Mouse (Mus musculus) adrenal gland, adult 18-20 months (tissue): ENCODE data around the gene Sgsm1. TPM values are rescaled to one million over a fixed set of nuclear protein-coding genes. Genes with fewer than 3 reads are reported as not detected.
A peak's percentile ranks its signal among the peaks of the same experiment; 100 is the strongest.
"Not testable (repeated sequence)": the region's sequence is repeated elsewhere in the genome, so short reads cannot be mapped to it uniquely, and the experiment has no call there.

Experiments
- DNase-seq, 2 experiments: peaks; one replicate each; pipeline ENCODE4 v3.0.0; 2021 to 2022; ENCODE audit warnings: low spot score in 2 of 2
- long read RNA-seq, 2 experiments: library from polyadenylated mRNA; stranded (forward); transcript quantifications; one replicate each; pipeline ENCODE4 v2.0.0; 2021
- total RNA-seq, 2 experiments: library from RNA; stranded (reverse); gene quantifications; 1 replicate in 1 of 2; 2 replicates in 1 of 2; pipeline ENCODE4 v1.2.3; 2021

Gene Sgsm1
- total RNA-seq = 10 to 100 TPM in 1 of 2 experiments, 1 to 10 TPM in 1; 8.8 to 12.2 TPM
- long read RNA-seq, experiment 1, full-length matches to known transcripts = 5 of 9 reads
- long read RNA-seq, experiment 1, partial matches to known transcripts = 3 of 9 reads
- long read RNA-seq, experiment 1, other reads (novel, unspliced or antisense) = 1 of 9 reads
- long read RNA-seq, experiment 2, full-length matches to known transcripts = 1 of 5 reads
- long read RNA-seq, experiment 2, partial matches to known transcripts = 1 of 5 reads
- long read RNA-seq, experiment 2, other reads (novel, unspliced or antisense) = 3 of 5 reads

DNA sequence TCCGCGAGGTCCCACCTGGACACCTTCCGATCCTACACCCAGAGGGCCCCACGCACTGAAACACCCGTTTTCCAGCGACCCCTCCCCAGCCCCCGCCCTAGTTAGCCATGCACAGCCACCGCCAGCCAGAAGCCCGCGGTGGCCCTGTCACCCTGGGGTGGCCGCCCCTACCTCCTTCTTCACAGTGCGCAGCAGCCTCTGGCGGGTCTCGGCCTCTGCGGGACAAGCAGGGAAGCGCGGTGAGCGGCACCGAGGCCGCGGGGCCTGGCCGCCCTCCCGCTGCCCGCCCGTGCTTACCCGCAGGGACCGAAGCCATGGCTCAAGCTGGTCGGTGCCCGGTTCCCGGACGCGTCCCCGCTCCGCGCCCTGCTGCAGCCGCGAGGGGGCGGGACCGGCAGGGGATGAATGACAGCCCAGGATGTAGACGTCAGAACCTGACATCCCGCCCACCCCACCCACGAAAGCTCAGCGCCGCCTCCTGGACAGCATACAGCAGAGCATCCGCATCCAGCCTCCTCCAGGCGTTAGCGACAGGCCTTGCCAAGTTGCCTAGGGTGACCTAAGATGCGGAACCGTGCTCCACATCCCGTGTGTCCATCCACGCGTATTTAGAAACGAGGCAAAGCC is at the start of gene Sgsm1:
Gene Sgsm1, minus strand, starts transcription at position 410 of the 627 bp plus-strand sequence.
- DNase-seq = peak; percentile 52 to 53

- no peak for DNase-seq
Observed at GRCm38 (mm10) chr5:113358833-113359232, 48.2 kb upstream of the Sgsm1 start.

GRCm38 (mm10) chr5:113357656-113358055 is 47.1 kb upstream of the Sgsm1 start:
- no peak for DNase-seq

DNA sequence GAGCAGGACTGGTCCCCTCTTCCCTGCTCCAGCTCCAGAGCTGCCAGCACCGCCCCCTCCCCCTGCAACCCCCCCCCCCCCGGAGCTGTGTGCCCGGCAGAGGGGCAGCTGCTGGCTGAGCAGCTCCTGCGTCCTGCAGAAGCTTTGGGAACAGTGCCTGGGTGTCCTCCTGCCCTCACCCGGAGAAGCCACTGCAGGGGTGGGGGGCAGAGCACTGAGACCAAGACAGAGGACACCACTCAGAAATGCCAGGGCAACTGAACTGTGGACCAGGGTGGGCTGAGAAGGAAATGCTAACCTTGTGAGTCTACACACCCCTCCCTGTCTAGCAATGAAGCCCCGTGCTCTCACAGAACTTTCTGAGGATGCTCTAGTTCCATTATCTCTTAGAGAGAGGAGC is 46.6 kb upstream of the Sgsm1 start, which contains the start of gene Aym1:
Gene Aym1, plus strand, starts transcription at position 109 of the 400 bp plus-strand sequence.
- DNase-seq = no peak

- DNase-seq = no peak
Observed at GRCm38 (mm10) chr5:113354311-113354710, 43.7 kb upstream of the Sgsm1 start.

DNA sequence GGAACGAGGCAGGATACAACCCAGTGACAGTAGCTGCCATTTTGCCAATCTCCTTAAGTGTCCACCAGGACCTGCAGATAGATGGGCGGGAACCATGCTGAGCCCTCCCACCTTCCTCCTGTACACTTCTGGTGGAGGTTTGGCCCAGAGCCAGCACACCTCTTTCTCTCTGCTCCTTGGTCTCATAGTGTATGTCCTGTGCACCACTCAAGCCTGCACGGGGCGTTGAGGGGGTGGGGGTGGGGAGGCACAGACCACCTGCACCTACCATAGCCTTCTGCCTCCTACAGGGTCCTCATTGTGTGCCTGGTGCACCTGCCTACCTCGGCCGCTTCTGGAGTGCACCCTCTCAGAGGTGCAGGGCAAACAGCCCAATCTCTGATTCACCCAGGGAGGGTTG is 42.0 kb upstream of the Sgsm1 start:
- no peak for DNase-seq

- no peak for DNase-seq
Observed at GRCm38 (mm10) chr5:113351768-113352167, 41.2 kb upstream of the Sgsm1 start.

DNA sequence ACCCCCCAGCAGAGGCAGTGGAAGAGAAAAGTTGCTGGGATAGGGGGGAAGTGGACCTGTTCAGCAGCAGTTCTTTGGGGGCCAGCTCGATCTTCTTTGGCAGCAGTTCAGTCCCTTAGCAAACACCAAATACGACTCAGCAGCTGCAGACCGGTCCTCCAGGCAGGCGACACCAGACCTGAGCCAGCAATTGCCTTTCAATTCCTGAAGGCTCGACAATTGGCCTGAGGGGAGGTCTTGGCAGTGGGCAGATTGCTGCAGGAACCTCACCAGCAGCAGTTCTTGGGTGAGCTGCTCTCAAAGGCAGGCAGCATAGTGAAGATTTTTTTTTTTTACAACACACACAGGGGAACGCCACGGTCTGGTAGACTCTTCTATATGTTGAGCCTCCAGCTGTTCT is 39.2 kb upstream of the Sgsm1 start:
- DNase-seq = no peak

DNA sequence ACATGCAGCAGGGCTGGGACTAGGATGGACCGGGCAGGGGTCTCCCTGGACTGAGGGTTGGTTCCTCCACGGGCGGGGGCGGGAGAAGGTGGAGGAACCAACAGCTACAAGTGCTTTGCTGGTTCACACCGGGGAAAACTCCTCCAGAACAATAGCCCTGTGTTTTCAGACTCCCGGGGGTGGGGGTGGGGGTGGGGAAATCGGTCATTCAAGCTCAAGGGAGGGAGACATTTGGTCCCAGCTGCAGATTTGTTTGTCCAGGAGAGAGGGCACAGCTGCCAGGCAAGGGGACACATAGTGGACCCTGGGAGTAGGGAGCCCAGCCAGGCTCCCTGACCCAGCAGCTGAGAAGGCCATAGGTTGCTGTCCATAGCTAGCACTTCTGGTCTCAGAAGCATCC is 38.6 kb upstream of the Sgsm1 start:
- no peak for DNase-seq

DNA sequence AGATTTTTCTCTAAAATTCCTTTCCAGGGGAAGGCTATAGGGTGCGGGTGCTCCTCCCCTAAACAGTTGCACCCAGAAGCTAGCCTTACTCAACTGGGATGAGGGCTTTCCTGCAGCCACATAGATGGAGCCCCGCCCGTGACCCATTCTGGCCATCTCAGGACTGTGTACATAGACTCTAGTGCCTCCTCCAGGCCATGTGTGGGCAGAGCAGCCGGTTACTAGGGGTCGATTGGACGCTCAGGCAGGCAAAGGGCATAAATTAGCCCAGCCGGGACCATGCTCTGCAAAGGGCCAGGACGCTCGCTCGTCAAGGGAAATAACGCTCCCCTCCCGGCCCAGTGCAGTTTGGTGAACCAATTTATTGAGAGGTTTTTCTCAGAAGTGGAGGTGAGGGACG is 38.0 kb upstream of the Sgsm1 start:
- no peak for DNase-seq

DNA sequence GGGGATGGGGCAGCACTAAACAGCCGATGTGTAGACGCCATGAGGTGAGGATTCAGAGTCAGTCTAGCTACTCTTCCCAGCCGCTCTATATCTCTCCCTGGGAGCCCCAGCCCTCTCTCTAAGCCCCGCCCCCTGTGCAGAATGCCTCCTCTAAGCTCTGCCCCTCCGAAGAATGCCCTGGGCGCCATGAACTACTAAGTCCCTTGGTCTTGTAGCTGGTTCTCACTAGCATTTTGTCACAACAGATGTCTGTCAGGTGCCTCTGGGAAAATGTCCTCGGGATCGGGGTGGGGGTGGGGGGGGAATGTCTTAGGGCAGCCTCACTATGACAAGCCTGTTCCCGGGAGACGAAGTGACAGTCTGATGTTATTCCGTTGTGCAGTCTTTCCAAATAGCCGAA is 37.0 kb upstream of the Sgsm1 start:
- no peak for DNase-seq

DNA sequence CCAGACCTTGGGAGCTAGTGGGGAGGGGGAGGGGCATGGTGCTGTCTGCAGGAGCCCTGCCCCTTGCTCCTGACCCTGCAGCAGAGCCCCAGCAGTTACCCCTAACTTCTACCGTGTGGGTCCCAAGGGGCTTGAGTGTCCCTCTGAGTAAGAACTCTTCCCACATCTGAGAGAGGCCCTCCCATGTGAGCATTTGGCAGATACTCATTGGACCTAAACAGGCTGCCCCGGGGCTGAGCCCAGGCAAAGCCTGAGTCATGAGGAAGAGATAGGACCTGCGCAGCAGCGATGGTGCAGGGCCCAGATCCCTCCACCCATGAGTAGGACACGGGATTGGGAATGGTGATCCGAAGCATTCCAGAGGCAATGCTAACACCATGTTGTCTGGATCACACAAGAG is 36.1 kb upstream of the Sgsm1 start:
- DNase-seq = not testable (repeated sequence)

- DNase-seq = no peak
Observed at GRCm38 (mm10) chr5:113345781-113346180, 35.2 kb upstream of the Sgsm1 start.

DNA sequence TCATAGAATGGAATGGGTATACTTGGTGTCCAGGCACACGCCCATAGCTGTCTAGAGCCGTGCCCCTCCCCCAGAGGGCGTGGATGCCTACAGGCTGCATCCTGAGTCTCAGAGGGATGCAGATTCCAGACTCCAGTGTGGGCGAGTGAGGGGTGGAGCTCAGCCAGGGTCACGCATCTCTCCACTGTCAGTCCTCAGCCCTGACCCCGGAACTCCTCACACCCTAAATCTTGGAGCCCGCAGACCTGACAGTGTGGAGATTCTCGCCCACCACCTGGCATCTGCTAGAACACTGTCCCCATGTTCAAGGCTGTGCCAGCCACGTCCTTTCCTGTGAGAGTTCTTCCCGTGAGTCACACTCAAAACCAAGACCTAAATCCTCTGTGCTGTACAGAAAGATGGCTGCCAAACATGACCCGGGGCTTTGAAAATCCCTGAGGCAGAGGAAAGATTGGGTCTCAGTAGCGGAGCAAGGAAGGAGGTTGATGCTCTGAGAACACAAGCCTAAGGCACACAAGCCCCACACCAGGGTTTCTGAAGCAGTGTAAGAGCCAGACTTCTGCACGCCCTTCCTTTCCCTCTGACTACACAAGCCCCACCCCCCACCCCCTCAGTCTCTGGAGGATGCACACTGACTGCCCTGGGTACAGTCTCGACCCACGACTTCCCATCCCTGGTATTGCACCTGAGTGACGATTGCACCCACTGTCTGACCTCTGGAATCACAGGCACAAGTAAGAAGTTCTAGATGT is 34.2 kb upstream of the Sgsm1 start:
- no peak for DNase-seq

- no peak for DNase-seq
Observed at GRCm38 (mm10) chr5:113336281-113336680, 25.7 kb upstream of the Sgsm1 start.

GRCm38 (mm10) chr5:113335732-113336131 is 25.1 kb upstream of the Sgsm1 start:
- no peak for DNase-seq

DNA sequence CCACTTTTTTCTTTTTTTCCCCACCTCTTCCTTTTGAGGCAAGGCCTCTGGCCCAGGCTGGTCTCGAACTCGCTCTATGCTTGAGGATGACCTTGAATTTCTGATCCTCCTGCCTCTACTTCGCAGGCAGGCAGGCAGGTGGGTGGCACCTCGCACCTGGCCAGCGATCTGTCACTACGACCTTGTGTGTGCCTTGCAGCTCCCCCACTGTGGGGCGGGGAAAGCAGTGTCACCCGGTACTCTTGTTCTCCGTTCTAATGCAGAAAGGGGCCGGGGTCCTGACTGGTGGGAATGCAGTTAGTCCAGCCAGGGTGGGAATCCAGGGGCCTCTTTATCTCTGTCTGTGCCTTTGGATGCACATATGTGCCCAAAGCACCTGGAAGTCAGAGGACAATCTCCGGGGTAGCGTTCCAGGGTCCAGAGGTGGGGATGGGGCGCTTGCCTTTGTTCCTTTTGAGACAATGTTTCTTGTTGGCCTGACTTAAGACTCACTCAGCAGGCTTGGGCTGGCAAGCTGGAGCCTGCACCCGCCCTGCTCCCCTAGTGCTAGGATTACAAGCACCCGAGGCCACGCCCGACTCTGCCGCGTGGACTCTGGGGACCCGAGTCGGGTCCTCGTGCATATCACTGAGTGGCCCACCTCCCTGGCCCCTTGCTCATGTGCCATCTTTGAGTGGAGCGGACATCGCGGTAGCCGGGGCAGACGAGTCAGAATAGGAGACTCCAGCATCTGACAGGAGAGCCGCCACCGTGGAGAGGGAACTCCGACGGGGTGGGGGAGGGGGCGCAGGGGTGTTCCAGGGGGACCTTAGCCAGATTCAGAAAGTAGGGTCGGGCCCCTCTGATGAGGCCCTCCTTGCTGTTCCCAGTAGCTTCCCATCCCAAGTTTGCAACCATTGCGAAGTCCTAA is 24.3 kb upstream of the Sgsm1 start:
- no peak for DNase-seq

DNA sequence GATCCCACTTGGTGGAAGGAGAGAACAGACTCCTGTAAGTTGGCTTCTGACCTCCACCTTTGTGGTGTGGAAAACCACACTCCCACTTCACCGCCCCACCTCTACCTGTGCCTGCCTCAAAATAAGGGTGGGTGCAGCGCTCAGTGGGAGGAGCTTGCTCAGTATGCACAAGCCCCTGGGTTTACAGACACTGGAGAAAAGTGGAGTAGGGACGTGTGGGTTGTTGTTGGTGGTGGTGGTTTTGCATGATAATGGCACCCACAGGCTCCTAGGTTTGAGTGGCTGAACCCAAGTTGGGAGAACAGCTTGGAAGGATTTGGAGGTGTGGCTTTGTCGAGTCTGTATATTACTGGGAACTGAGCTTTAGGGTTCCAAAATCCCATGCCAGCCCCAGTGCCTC is 22.3 kb upstream of the Sgsm1 start:
- DNase-seq = no peak

DNA sequence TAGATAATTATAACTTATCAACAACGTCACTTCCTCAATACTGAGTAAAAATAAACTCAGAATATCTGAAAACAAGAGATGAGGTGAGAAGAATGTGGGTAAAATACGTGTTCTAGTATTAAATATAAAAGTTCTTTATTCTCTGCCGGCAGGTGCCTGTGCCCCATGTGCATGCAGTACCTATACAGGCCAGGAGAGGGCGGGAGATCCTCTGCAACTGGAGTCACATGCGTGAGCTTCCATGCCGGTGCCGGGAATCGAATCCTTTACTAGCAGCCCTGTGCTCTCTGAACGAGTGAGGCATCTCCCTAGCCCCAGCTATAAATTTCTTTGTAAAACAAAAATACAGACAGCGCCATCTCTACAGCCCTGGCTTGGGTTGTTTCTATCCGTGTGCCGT is 21.7 kb upstream of the Sgsm1 start:
- DNase-seq = no peak

- DNase-seq = no peak
Observed at GRCm38 (mm10) chr5:113330202-113330601, 19.6 kb upstream of the Sgsm1 start.

GRCm38 (mm10) chr5:113329463-113329862 is 18.9 kb upstream of the Sgsm1 start:
- no peak for DNase-seq
